Mouse (Mus musculus) cortical plate, adult 2 months (tissue): ENCODE data around the gene Dync1i1.

Experiments used
- CTCF ChIP-seq: fragments of 200-500 bp; IDR thresholded peaks from 2 replicates; pipeline ENCODE4 v1.5.1; 2011; ENCODE audit warnings: mild to moderate bottlenecking, control low read depth, low read length; ENCODE audit not compliant: insufficient read depth; ENCODE audit errors: extremely low read depth
- POLR2A ChIP-seq: fragments of 200-500 bp; IDR thresholded peaks from 2 replicates; pipeline ENCODE4 v1.6.1; 2011; ENCODE audit warnings: mild to moderate bottlenecking, low read length, control low read depth; ENCODE audit not compliant: insufficient read depth; ENCODE audit errors: extremely low read depth

GRCm38 (mm10) chr6:5859630-5860029, 134.2 kb downstream of the Dync1i1 start:
- TF ChIP-seq CTCF, result no peak
- TF ChIP-seq POLR2A, result no peak
